Mouse (Mus musculus): ENCODE measurements around the gene 4930404H24Rik. TPM values are rescaled to one million over a fixed set of nuclear protein-coding genes. Genes with fewer than 3 reads are reported as not detected.

4930404H24Rik gene
- polyA plus RNA-seq, 1 experiment from 2014 or later, result not detected

DNA sequence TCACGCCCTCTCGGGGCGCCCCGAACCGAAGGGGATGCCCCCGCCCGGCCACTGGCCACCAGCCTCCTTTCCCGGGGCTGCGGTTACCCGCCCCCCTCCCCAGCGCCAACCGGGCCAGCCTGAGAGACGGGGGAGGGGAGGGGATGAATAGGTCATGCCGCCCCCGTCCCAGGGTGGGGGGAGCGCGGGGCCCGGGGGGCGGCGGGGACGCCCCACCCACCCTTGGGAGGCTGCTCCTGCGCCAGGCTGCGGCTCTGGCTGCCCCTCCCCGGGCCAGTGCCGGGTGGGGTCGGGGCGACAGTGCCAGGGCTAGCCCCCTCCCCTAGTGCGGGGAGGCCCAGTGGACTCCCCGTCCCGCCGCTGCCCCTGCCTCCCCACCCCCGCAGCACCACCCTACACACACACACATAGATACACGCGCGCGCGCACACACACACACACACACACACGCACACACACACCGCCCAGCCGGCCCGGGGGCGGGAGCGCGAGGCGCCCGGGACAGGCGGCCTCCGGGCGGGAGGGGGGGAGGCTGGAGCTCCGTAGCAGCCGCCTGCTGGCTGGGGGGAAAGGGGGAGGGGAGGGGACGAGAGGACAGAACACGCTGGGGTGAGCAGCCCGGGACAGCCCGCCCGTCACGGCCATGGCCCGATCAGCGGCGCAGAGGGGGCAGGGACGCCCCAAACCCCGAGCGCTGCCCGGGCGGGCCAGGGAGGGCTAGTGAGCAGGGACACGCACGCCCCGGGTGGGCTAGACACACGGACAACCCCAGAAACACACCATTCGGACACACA lies 36.2 kb downstream of the 4930404H24Rik start:
- Histone ChIP-seq H3K4me3 (ENCODE audit: low read depth, low read length) (peak overlapping the region; percentile 62), H3K36me3 (ENCODE audit: control insufficient read depth, insufficient read depth, low read length) (no peaks in the 10 kb centered on the region), H3K27me3 (ENCODE audit: control insufficient read depth, insufficient read depth, low read length) (no peaks in the 10 kb centered on the region), H3K4me2 (replicated peaks; ENCODE audit: low read depth) (peak overlapping the region; percentile 99), H3K9ac (ENCODE audit: low read length) (peak overlapping the region; percentile 59), H3K9me3 (ENCODE audit: control insufficient read depth, low read length) (no peaks in the 10 kb centered on the region), H3K4me1 (replicated peaks; ENCODE audit: control insufficient read depth, insufficient read depth) (no peaks in the 10 kb centered on the region), H3K27ac (replicated peaks) (peak overlapping the region; percentile 18; the same call in 1 of the 2 replicates)
- 2% methylated on average over 24 of the region's 70 CpGs for WGBS
- TF ChIP-seq EP300 (optimal IDR thresholded peaks at IDR 0.05) (no peak), CTCF (IDR thresholded peaks at IDR 0.05; ENCODE audit: low read depth) (no peak)
- peak; percentile 32; the same call in 1 of the 2 replicates for ATAC-seq (ENCODE audit: low FRiP score, low TSS enrichment)
- DNase-seq (ENCODE audit: low spot score), result peak; percentile 63

DNA sequence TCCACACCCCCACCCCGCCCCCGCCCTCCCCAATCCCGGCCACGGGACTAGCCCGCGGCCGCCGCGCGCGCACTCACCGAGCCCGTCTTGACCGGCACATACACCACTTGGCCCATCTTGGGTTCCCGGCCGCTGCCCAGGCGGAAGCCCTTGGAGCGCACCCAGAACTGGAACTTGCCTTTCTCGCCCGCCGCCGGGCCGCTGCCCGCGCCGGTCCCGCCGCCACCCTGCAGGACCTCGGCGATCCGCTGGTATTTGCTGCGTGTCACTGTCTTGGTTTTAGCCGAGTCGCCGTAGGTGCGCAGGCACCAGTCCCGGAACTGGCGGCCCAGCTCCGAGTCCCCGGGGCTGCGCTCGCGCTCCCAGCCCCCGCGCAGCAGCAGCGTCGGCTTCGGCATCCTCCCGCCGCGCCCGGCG lies 36.8 kb downstream of the 4930404H24Rik start:
- WGBS, result under 1% methylated on average over 47 of the region's 53 CpGs
- peak; percentile 6; the same call in 1 of the 2 replicates for ATAC-seq (ENCODE audit: low FRiP score, low TSS enrichment)
- Histone ChIP-seq H3K36me3 (ENCODE audit: control insufficient read depth, insufficient read depth, low read length) (no peaks in the 10 kb centered on the region), H3K27ac (replicated peaks) (peak overlapping the region; percentile 35; the same call in 1 of the 2 replicates), H3K27me3 (ENCODE audit: control insufficient read depth, insufficient read depth, low read length) (no peaks in the 10 kb centered on the region), H3K4me1 (replicated peaks; ENCODE audit: control insufficient read depth, insufficient read depth) (no peaks in the 10 kb centered on the region), H3K4me2 (replicated peaks; ENCODE audit: low read depth) (peak overlapping the region; percentile 99), H3K9ac (ENCODE audit: low read length) (peak overlapping the region; percentile 59), H3K4me3 (ENCODE audit: low read depth, low read length) (peak overlapping the region; percentile 62), H3K9me3 (ENCODE audit: control insufficient read depth, low read length) (no peaks in the 10 kb centered on the region)
- TF ChIP-seq CTCF (IDR thresholded peaks at IDR 0.05; ENCODE audit: low read depth), result no peak
- no peak for TF ChIP-seq EP300 (optimal IDR thresholded peaks at IDR 0.05)
- peak; percentile 63 for DNase-seq (ENCODE audit: low spot score)

DNA sequence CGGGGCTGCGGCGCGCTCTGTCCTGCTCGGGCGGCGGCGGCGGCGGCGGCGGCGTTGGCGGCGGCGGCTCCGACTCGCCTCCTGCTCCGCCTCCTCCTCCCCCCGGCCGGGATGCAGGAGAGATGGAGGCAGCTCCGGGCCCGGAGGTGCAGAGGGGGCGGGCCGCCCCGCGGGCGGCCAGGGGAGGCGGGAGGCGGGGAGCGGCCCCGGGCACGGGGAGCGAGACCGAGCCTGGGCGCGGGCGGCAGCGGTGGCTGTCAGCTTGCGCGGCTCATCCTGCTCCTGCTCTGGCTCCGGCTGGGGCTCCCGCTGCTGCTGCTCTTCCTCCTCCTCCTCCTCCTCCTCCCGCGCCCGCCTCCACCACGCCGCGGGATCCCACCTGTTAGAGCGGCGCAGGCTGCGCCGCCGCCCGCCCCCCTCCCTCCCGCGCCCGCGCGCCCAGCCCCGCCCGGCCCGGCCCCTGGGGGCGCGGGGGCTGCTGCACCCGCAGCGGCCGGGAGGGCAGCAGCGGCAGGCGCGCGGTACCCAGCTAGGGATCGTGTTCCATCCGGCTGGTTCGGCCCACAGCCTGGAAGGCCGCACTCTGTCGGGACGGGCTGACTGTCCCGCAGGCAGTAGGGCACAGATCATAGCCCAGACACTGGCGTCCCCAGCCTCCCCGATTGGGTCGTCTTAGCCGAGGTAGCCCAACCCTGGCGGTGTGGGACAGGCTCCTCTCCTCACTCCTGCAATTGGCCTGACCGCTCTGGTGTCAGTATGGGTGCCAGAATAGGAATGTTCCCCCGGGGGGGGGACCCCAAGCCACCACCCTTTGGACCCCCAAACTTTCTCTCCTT lies 37.6 kb downstream of the 4930404H24Rik start, which contains the start of gene Nol4l:
TSS of gene Nol4l (minus strand) at position 41 of the 836 bp plus-strand sequence.
- no peak for TF ChIP-seq EP300 (optimal IDR thresholded peaks at IDR 0.05)
- TF ChIP-seq CTCF (IDR thresholded peaks at IDR 0.05; ENCODE audit: low read depth), result no peak
- peak; percentile 51 for DNase-seq (ENCODE audit: low spot score)
- H3K27ac ChIP-seq (replicated peaks), result peak within 1 kb of the TSS; percentile 35; the same call in 1 of the 2 replicates

DNA sequence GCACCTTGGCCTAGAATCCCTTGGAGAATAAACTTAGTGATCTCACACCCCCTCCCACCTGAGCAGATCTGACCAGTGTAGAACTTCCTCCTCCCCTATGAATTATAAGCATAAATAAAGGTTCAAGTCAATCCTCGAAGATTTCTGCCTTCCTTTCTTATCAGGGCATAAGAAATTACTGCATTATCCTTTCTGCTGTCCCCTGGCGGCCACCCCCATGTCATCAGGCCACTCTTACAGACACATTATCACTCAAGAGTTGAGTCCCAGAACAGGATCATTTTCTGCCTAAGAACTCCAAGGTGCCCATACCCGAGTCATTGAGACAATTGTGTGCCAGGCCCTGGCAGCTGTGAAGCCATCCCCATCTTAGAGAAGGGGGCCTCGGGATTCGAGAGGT lies 38.4 kb downstream of the 4930404H24Rik start:
- DNase-seq (ENCODE audit: low spot score), result no peak
- TF ChIP-seq CTCF (IDR thresholded peaks at IDR 0.05; ENCODE audit: low read depth) (peak; percentile 39), EP300 (optimal IDR thresholded peaks at IDR 0.05) (no peak)
- ATAC-seq (ENCODE audit: low FRiP score, low TSS enrichment), result no peak
- Histone ChIP-seq H3K9ac (ENCODE audit: low read length) (no peak overlapping the region), H3K9me3 (ENCODE audit: control insufficient read depth, low read length) (no peaks in the 10 kb centered on the region), H3K4me3 (ENCODE audit: low read depth, low read length) (no peak overlapping the region), H3K4me2 (replicated peaks; ENCODE audit: low read depth) (no peak overlapping the region), H3K4me1 (replicated peaks; ENCODE audit: control insufficient read depth, insufficient read depth) (no peaks in the 10 kb centered on the region), H3K27me3 (ENCODE audit: control insufficient read depth, insufficient read depth, low read length) (no peaks in the 10 kb centered on the region), H3K27ac (replicated peaks) (no peak overlapping the region), H3K36me3 (ENCODE audit: control insufficient read depth, insufficient read depth, low read length) (no peaks in the 10 kb centered on the region)
- WGBS, result 60% methylated on average over 5 of the region's 5 CpGs

More for the DNA sequence above, 37.6 kb downstream of the 4930404H24Rik start, which contains the start of gene Nol4l:
- Histone ChIP-seq H3K4me1 (replicated peaks; ENCODE audit: control insufficient read depth, insufficient read depth) (no peaks in the 10 kb centered on the region), H3K27me3 (ENCODE audit: control insufficient read depth, insufficient read depth, low read length) (no peaks in the 10 kb centered on the region), H3K36me3 (ENCODE audit: control insufficient read depth, insufficient read depth, low read length) (no peaks in the 10 kb centered on the region), H3K4me2 (replicated peaks; ENCODE audit: low read depth) (peak within 1 kb of the TSS; percentile 99), H3K9ac (ENCODE audit: low read length) (peak within 1 kb of the TSS; percentile 59), H3K4me3 (ENCODE audit: low read depth, low read length) (peak within 1 kb of the TSS; percentile 62), H3K9me3 (ENCODE audit: control insufficient read depth, low read length) (no peaks in the 10 kb centered on the region)
- 6% methylated on average over 21 of the region's 86 CpGs for WGBS
- ATAC-seq (ENCODE audit: low FRiP score, low TSS enrichment), result 0 out of 2 replicates have a peak, but pooled peaks have one; percentile 10

DNA sequence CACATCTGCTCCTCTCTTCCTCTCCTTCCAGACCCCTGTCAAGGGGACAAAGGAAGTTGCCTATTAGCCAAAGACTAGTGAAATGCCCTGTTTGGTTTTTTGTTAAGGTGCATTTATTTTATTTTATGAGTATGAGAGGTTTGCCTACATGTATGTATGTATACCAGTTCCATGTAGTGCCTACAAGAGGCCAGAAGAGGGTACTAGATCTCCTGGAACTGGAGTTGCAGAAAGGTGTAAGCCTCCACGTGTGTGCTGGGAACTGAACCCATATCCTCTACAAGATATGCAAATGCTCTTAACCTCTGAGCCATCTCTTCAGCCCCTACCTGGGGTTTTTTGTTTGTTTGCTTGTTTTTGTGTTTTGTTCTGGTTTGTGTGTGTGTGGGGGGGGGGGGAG lies 41.4 kb downstream of the 4930404H24Rik start:
- WGBS, result 52% methylated on average over 1 of the region's 1 CpGs
- Histone ChIP-seq H3K4me2 (replicated peaks; ENCODE audit: low read depth) (no peak overlapping the region), H3K9ac (ENCODE audit: low read length) (no peak overlapping the region), H3K27ac (replicated peaks) (no peak overlapping the region), H3K36me3 (ENCODE audit: control insufficient read depth, insufficient read depth, low read length) (no peaks in the 10 kb centered on the region), H3K9me3 (ENCODE audit: control insufficient read depth, low read length) (no peaks in the 10 kb centered on the region), H3K4me3 (ENCODE audit: low read depth, low read length) (no peak overlapping the region), H3K4me1 (replicated peaks; ENCODE audit: control insufficient read depth, insufficient read depth) (no peaks in the 10 kb centered on the region), H3K27me3 (ENCODE audit: control insufficient read depth, insufficient read depth, low read length) (no peaks in the 10 kb centered on the region)
- no peak for DNase-seq (ENCODE audit: low spot score)
- TF ChIP-seq EP300 (optimal IDR thresholded peaks at IDR 0.05) (no peak), CTCF (IDR thresholded peaks at IDR 0.05; ENCODE audit: low read depth) (no peak)
- no peak for ATAC-seq (ENCODE audit: low FRiP score, low TSS enrichment)
